Mouse (Mus musculus) lung, embryonic 14.5 days (tissue): ENCODE results near the gene Gna13. TPM values are rescaled to one million over a fixed set of nuclear protein-coding genes. Genes with fewer than 3 reads are reported as not detected.
"Not testable (repeated sequence)": the region's sequence is repeated elsewhere in the genome, so short reads cannot be mapped to it uniquely, and the experiment has no call there.

ENCODE experiments used
- ATAC-seq: fragments of 200-750 bp; cut with Nextera tagmentation; 2 replicates; pipeline ENCODE4 v1.8.0; 2017; ENCODE audit warnings: mild to moderate bottlenecking, moderate TSS enrichment, moderate library complexity; ENCODE audit not compliant: insufficient read depth
- DNase-seq: peaks from one replicate; pipeline ENCODE4 v3.0.0-alpha.2; 2015
- H3K27ac ChIP-seq: fragments of 300-500 bp; sonication (generic); 2 replicates; pipeline ENCODE4 v1.5.1; 2014; ENCODE audit warnings: low read depth, mild to moderate bottlenecking, moderate library complexity
- H3K27me3 ChIP-seq: fragments of 300-500 bp; sonication (generic); 2 replicates; pipeline ENCODE4 v1.6.1; 2014; ENCODE audit warnings: low read length, control low read depth; ENCODE audit not compliant: insufficient read depth
- H3K36me3 ChIP-seq: fragments of 300-500 bp; sonication (generic); 2 replicates; pipeline ENCODE4 v1.6.1; 2014; ENCODE audit warnings: control low read depth; ENCODE audit not compliant: insufficient read depth
- H3K4me1 ChIP-seq: fragments of 300-500 bp; sonication (generic); 2 replicates; pipeline ENCODE4 v1.6.1; 2014; ENCODE audit warnings: antibody characterized with exemption, control low read depth; ENCODE audit not compliant: insufficient read depth
- H3K4me2 ChIP-seq: fragments of 300-500 bp; sonication (generic); 2 replicates; pipeline ENCODE4 v1.6.1; 2014; ENCODE audit warnings: mild to moderate bottlenecking
- H3K4me3 ChIP-seq: fragments of 300-500 bp; sonication (generic); 2 replicates; pipeline ENCODE4 v1.5.1; 2014; ENCODE audit warnings: low read depth, low read length
- H3K9ac ChIP-seq: fragments of 300-500 bp; sonication (generic); 2 replicates; pipeline ENCODE4 v1.6.1; 2014
- H3K9me3 ChIP-seq: fragments of 300-500 bp; sonication (generic); 2 replicates; pipeline ENCODE4 v1.6.1; 2016; ENCODE audit warnings: low read depth, low read length, control low read depth
- CTCF ChIP-seq: IDR thresholded peaks from 2 replicates; pipeline ENCODE4 v1.5.1; 2016; ENCODE audit warnings: antibody characterized with exemption, low read depth
- WGBS: fragments of 180-500 bp; shearing (Covaris S2); extraction: QIAGEN DNeasy Blood & Tissue Kit; methylation state at CpG from one replicate; pipeline ENCODE4 v1.1.7; 2014; 5-methylcytosine and 5-hydroxymethylcytosine counted together
- polyA plus RNA-seq: library from polyadenylated mRNA; unstranded; fragments of >200 nt; fragmentation: Nextera tagmentation; extraction: Ambion mirVana; gene quantifications from 2 replicates; pipeline ENCODE4 v1.2.1, GENCODE M21; 2014

Gene Gna13
- polyA plus RNA-seq, 1 experiment from 2014 or later: 33.8 TPM

GRCm38 (mm10) chr11:109339155-109339938 lies 23.3 kb upstream of the Gna13 start:
- Histone ChIP-seq H3K9me3 (no peaks in the 10 kb centered on the region), H3K27ac (no peak overlapping the region), H3K27me3 (no peaks in the 10 kb centered on the region), H3K4me1 (peaks cover 7% of the 10 kb centered on the region), H3K36me3 (no peaks in the 10 kb centered on the region), H3K4me2 (no peak overlapping the region), H3K9ac (no peak overlapping the region), H3K4me3 (no peak overlapping the region)
- 90% methylated on average over 8 of the region's 8 CpGs for WGBS
- no peak for TF ChIP-seq CTCF
- no peak for DNase-seq
- ATAC-seq: no peak

GRCm38 (mm10) chr11:109340541-109340940 lies 22.1 kb upstream of the Gna13 start:
- 59% methylated on average over 5 of the region's 5 CpGs for WGBS
- Histone ChIP-seq H3K27ac (no peak overlapping the region), H3K9me3 (no peaks in the 10 kb centered on the region), H3K4me1 (peaks cover 8% of the 10 kb centered on the region), H3K27me3 (no peaks in the 10 kb centered on the region), H3K4me3 (no peak overlapping the region), H3K4me2 (no peak overlapping the region), H3K36me3 (no peaks in the 10 kb centered on the region), H3K9ac (no peak overlapping the region)
- DNase-seq (no peak), ATAC-seq (no peak)
- TF ChIP-seq CTCF: no peak

- H3K9ac ChIP-seq, H3K9me3 ChIP-seq, H3K36me3 ChIP-seq, DNase-seq, H3K27ac ChIP-seq, H3K4me3 ChIP-seq, H3K4me2 ChIP-seq, ATAC-seq, H3K27me3 ChIP-seq: not testable (repeated sequence)
- 75% methylated on average over 4 of the region's 4 CpGs for WGBS
- peaks cover 22% of the 10 kb centered on the region for H3K4me1 ChIP-seq
Observed at GRCm38 (mm10) chr11:109342666-109343065, 20.0 kb upstream of the Gna13 start.

GRCm38 (mm10) chr11:109343558-109343957 lies 19.1 kb upstream of the Gna13 start:
- Histone ChIP-seq H3K4me1 (peaks cover 30% of the 10 kb centered on the region), H3K9ac (no peak overlapping the region), H3K9me3 (no peaks in the 10 kb centered on the region), H3K4me3 (no peak overlapping the region), H3K4me2 (peak overlapping the region; percentile 19; the same call in 1 of the 2 replicates), H3K36me3 (no peaks in the 10 kb centered on the region), H3K27ac (peak overlapping the region; percentile 81), H3K27me3 (no peaks in the 10 kb centered on the region)
- DNase-seq (peak; percentile 32), ATAC-seq (no peak)
- no peak for TF ChIP-seq CTCF
- WGBS: 31% methylated on average over 7 of the region's 7 CpGs

GRCm38 (mm10) chr11:109343991-109344599 lies 18.5 kb upstream of the Gna13 start:
- H3K36me3 ChIP-seq: no peaks in the 10 kb centered on the region
- ATAC-seq: no peak
- peak; percentile 61 for TF ChIP-seq CTCF
- no peaks in the 10 kb centered on the region for H3K9me3 ChIP-seq
- WGBS: 14% methylated on average over 10 of the region's 10 CpGs
- no peaks in the 10 kb centered on the region for H3K27me3 ChIP-seq
- peaks cover 31% of the 10 kb centered on the region for H3K4me1 ChIP-seq
- peak overlapping the region; percentile 31; the same call in 1 of the 2 replicates for H3K9ac ChIP-seq
- H3K4me2 ChIP-seq: peak overlapping the region; percentile 19; the same call in 1 of the 2 replicates
- H3K4me3 ChIP-seq: no peak overlapping the region
- peak overlapping the region; percentile 81 for H3K27ac ChIP-seq
- DNase-seq: peak; percentile 62

- peak; percentile 91 for ATAC-seq
- H3K4me2 ChIP-seq: peak overlapping the region; percentile 39
- no peaks in the 10 kb centered on the region for H3K9me3 ChIP-seq
- DNase-seq: peak; percentile 91
- H3K4me1 ChIP-seq: peaks cover 31% of the 10 kb centered on the region
- 8% methylated on average over 10 of the region's 10 CpGs for WGBS
- H3K27me3 ChIP-seq: no peaks in the 10 kb centered on the region
- H3K9ac ChIP-seq: no peak overlapping the region
- TF ChIP-seq CTCF: no peak
- H3K36me3 ChIP-seq: no peaks in the 10 kb centered on the region
- peak overlapping the region; percentile 84 for H3K27ac ChIP-seq
- no peak overlapping the region for H3K4me3 ChIP-seq
Observed at GRCm38 (mm10) chr11:109347242-109347959, 15.2 kb upstream of the Gna13 start.

GRCm38 (mm10) chr11:109348408-109348807 lies 14.2 kb upstream of the Gna13 start:
- Histone ChIP-seq H3K27me3 (no peaks in the 10 kb centered on the region), H3K9me3 (no peaks in the 10 kb centered on the region), H3K4me1 (peaks cover 32% of the 10 kb centered on the region), H3K36me3 (no peaks in the 10 kb centered on the region), H3K27ac (peak overlapping the region; percentile 84), H3K9ac (no peak overlapping the region), H3K4me2 (0 out of 2 replicates have a peak overlapping the region, but pooled peaks have one; percentile 39), H3K4me3 (no peak overlapping the region)
- 64% methylated on average over 12 of the region's 12 CpGs for WGBS
- DNase-seq (peak; percentile 51), ATAC-seq (no peak)
- no peak for TF ChIP-seq CTCF
